Mouse (Mus musculus) hindlimb bud, embryonic 11.5 days (tissue): ENCODE data around the gene Cry2.
"Not testable (repeated sequence)": the region's sequence is repeated elsewhere in the genome, so short reads cannot be mapped to it uniquely, and the experiment has no call there.

Experiments
- DNase-seq: peaks from one replicate; pipeline ENCODE4 v3.0.0-alpha.2; 2012; ENCODE audit warnings: low read depth, low spot score; ENCODE audit errors: extremely low spot score

Gene Cry2

GRCm38 (mm10) chr2:92433578-92434374 is at the start of gene Cry2:
Gene Cry2, minus strand, starts transcription at chr2:92434043.
- DNase-seq, result peak; percentile 94

GRCm38 (mm10) chr2:92483505-92483904 is 49.7 kb upstream of the Cry2 start:
- DNase-seq, result no peak

GRCm38 (mm10) chr2:92482551-92482950 is 48.7 kb upstream of the Cry2 start:
- no peak for DNase-seq

GRCm38 (mm10) chr2:92478313-92478688 is 44.5 kb upstream of the Cry2 start:
- no peak for DNase-seq

- no peak for DNase-seq
Observed at GRCm38 (mm10) chr2:92477672-92478312, 43.9 kb upstream of the Cry2 start.

- DNase-seq, result not testable (repeated sequence)
Observed at GRCm38 (mm10) chr2:92476580-92476979, 42.7 kb upstream of the Cry2 start.

GRCm38 (mm10) chr2:92475711-92476110 is 41.9 kb upstream of the Cry2 start:
- no peak for DNase-seq

GRCm38 (mm10) chr2:92474920-92475319 is 41.1 kb upstream of the Cry2 start:
- DNase-seq, result no peak

GRCm38 (mm10) chr2:92471886-92472670 is 38.2 kb upstream of the Cry2 start:
- no peak for DNase-seq

- no peak for DNase-seq
Observed at GRCm38 (mm10) chr2:92464690-92465089, 30.8 kb upstream of the Cry2 start.

GRCm38 (mm10) chr2:92461215-92461614 is 27.4 kb upstream of the Cry2 start:
- no peak for DNase-seq

- DNase-seq, result no peak
Observed at GRCm38 (mm10) chr2:92459921-92460707, 26.3 kb upstream of the Cry2 start, which contains the start of gene Slc35c1. Gene Slc35c1, minus strand, starts transcription at chr2:92460538.

- no peak for DNase-seq
Observed at GRCm38 (mm10) chr2:92459141-92459920, 25.5 kb upstream of the Cry2 start.

- DNase-seq, result no peak
Observed at GRCm38 (mm10) chr2:92458481-92458880, 24.6 kb upstream of the Cry2 start.

- no peak for DNase-seq
Observed at GRCm38 (mm10) chr2:92456970-92457530, 23.2 kb upstream of the Cry2 start.

GRCm38 (mm10) chr2:92455704-92456103 is 21.9 kb upstream of the Cry2 start:
- DNase-seq, result no peak

- no peak for DNase-seq
Observed at GRCm38 (mm10) chr2:92454166-92454565, 20.3 kb upstream of the Cry2 start.

GRCm38 (mm10) chr2:92451126-92451525 is 17.3 kb upstream of the Cry2 start:
- DNase-seq, result no peak

- no peak for DNase-seq
Observed at GRCm38 (mm10) chr2:92447121-92447740, 13.4 kb upstream of the Cry2 start.
